Mouse (Mus musculus) ES-E14 (cell line): Measurements from ENCODE around the gene Dlk1.

Experiments used
- CHD2 ChIP-seq: IDR thresholded peaks from 2 replicates; pipeline ENCODE4 v1.6.1; 2014; ENCODE audit warnings: mild to moderate bottlenecking, low read depth, low read length, inconsistent platforms
- ZC3H11A ChIP-seq: IDR thresholded peaks from 2 replicates; pipeline ENCODE4 v1.6.1; 2012; ENCODE audit warnings: low read depth, mild to moderate bottlenecking, inconsistent platforms, low read length, borderline replicate concordance

GRCm38 (mm10) chr12:109432475-109433130 is 20.0 kb upstream of the Dlk1 start:
- TF ChIP-seq ZC3H11A: no peak
- TF ChIP-seq CHD2: no peak
